Mouse (Mus musculus) layer of hippocampus, adult 2 months (tissue): ENCODE results near the gene Gpat2. TPM values are rescaled to one million over a fixed set of nuclear protein-coding genes. Genes with fewer than 3 reads are reported as not detected.

ENCODE experiments used
- DNase-seq, 2 experiments: peaks; one replicate each; pipeline ENCODE4 v3.0.0; 2022; ENCODE audit warnings: low spot score in 2 of 2
- H3K27ac ChIP-seq: fragments of 200-600 bp; 2 replicates; pipeline ENCODE4 v1.8.1; 2022
- H3K4me3 ChIP-seq: fragments of 200-600 bp; 2 replicates; pipeline ENCODE4 v1.8.1; 2022; ENCODE audit warnings: mild to moderate bottlenecking
- CTCF ChIP-seq: fragments of 200-600 bp; conservative IDR thresholded peaks from 2 replicates; pipeline ENCODE4 v1.8.1; 2022; ENCODE audit warnings: antibody characterized with exemption, mild to moderate bottlenecking, moderate library complexity
- total RNA-seq, 2 experiments: library from RNA; stranded (reverse); gene quantifications; 2 replicates each; pipeline ENCODE4 v1.2.3; 2021

Gpat2 gene
- total RNA-seq, 2 experiments from 2014 or later = 0.12 to 0.31 TPM

DNA sequence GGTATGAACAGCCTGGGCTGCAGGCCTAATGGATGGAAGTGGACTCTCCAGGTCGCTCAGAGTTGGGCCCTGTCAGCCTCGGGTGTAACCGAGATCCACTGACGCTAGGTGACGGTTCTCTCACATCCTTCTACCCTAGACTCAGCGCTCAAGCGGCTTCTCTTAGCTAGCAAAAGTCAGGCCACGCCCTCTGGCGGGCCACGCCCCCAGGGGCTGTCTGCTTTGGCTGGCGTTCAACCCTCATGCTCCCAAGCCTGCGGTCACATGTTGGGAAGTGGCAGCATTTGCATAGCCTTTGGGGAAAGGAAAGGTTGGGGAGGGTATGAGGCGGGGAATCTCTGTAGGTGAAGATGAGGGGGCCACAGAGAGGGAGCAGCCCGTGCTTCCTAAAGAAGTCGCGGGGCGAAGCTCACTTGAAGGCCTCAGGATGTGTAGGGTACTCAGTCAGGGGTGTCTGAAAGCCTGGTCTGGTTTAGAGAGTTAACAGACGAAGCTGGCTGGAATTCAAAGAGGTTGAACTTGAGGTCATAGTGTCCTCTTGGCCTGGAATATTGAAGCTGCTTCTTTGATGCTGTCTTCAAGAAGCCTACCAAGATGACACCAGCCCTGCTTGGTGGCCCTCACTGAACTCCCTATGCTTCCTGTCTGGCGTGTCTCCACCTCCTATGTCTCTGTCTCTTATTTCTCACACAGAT is 59.6 kb downstream of the Gpat2 start:
- H3K27ac ChIP-seq = no peak overlapping the region
- no peak for TF ChIP-seq CTCF
- DNase-seq = no peak
- H3K4me3 ChIP-seq = no peak overlapping the region

Other genes starting within 250 kb of the Gpat2 start
- gene 1810024B03Rik, start 216.9 kb upstream of the Gpat2 start, total RNA-seq = 1 to 10 TPM in 1 of 2 experiments, under 1 TPM in 1; 0.91 to 1.1 TPM
- 10 to 100 TPM; 94.9 to 95.2 TPM for gene Snrnp200, start 216.8 kb upstream of the Gpat2 start, total RNA-seq
- gene Ciao1, start 177.4 kb upstream of the Gpat2 start, total RNA-seq = 10 to 100 TPM; 76.1 to 85.1 TPM
- gene Tmem127, start 177.3 kb upstream of the Gpat2 start, total RNA-seq = 10 to 100 TPM; 67.5 to 78.5 TPM
- gene Stard7, start 155.0 kb upstream of the Gpat2 start, total RNA-seq = 100 to 1,000 TPM; 112 to 117 TPM
- 1 to 10 TPM; 1.6 to 2.0 TPM for gene Dusp2, start 89.0 kb upstream of the Gpat2 start, total RNA-seq
- not detected for gene Astl, start 86.6 kb upstream of the Gpat2 start, total RNA-seq
- gene Adra2b, start 62.0 kb upstream of the Gpat2 start, total RNA-seq = under 1 TPM in 1 of 2 experiments, not detected in 1; 0.26 TPM
- 10 to 100 TPM; 19.8 to 21.6 TPM for gene Fahd2a, start 19.4 kb downstream of the Gpat2 start, total RNA-seq
- gene Kcnip3, start 96.9 kb downstream of the Gpat2 start, total RNA-seq = 10 to 100 TPM; 63.6 to 66.4 TPM
- under 1 TPM; 0.08 to 0.10 TPM for gene Prom2, start 116.3 kb downstream of the Gpat2 start, total RNA-seq
- gene Zfp661, start 161.9 kb downstream of the Gpat2 start, total RNA-seq = 1 to 10 TPM; 7.8 to 8.6 TPM
- gene Mrps5, start 162.0 kb downstream of the Gpat2 start, total RNA-seq = 10 to 100 TPM; 91.9 TPM
- 10 to 100 TPM; 84.9 to 92.5 TPM for gene Mal, start 231.5 kb downstream of the Gpat2 start, total RNA-seq